Mouse (Mus musculus): ENCODE measurements around the gene 9130409I23Rik. TPM values are rescaled to one million over a fixed set of nuclear protein-coding genes. Genes with fewer than 3 reads are reported as not detected.

Gene 9130409I23Rik
- polyA plus RNA-seq, 1 experiment from 2014 or later, result not detected

DNA sequence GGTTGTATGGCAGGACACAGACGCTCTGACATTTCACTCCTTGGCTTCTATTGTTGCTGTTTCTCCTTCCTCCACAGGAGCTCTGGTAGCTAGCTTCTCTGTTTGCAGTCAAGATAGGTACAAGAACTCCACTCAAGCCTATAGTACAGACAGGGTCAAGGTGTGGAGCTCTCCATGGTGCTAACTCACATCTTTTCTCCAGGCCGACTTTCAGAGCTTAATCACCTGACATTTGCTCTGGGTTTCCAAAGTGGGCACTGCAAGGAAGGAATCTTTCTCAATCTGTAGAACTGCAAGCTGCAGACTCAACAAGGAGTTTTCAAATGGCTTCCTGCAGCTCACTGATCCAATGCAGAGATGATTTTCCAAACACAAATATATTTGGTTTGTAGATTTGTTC is 33.0 kb downstream of the 9130409I23Rik start:
- no peaks in the 10 kb centered on the region for H3K27me3 ChIP-seq (ENCODE audit: control insufficient read depth, insufficient read depth, low read length)
- no peak for ATAC-seq (ENCODE audit: insufficient number of reproducible peaks, insufficient read depth, low FRiP score, low read depth)
- no peaks in the 10 kb centered on the region for H3K36me3 ChIP-seq (ENCODE audit: control insufficient read depth, insufficient read depth, low read length)
- H3K4me3 ChIP-seq (ENCODE audit: low read depth, low read length), result no peak overlapping the region
- WGBS, result 29% methylated on average over 2 of the region's 2 CpGs
- no peak overlapping the region for H3K9ac ChIP-seq (replicated peaks; ENCODE audit: low read depth, low read length)
- no peak overlapping the region for H3K27ac ChIP-seq (ENCODE audit: low read length)
- no peaks in the 10 kb centered on the region for H3K9me3 ChIP-seq (ENCODE audit: control insufficient read depth, low read depth, low read length)
- no peaks in the 10 kb centered on the region for H3K4me1 ChIP-seq (ENCODE audit: control insufficient read depth, insufficient read depth, low read length)
- H3K4me2 ChIP-seq (replicated peaks; ENCODE audit: low read depth, low read length), result no peak overlapping the region

DNA sequence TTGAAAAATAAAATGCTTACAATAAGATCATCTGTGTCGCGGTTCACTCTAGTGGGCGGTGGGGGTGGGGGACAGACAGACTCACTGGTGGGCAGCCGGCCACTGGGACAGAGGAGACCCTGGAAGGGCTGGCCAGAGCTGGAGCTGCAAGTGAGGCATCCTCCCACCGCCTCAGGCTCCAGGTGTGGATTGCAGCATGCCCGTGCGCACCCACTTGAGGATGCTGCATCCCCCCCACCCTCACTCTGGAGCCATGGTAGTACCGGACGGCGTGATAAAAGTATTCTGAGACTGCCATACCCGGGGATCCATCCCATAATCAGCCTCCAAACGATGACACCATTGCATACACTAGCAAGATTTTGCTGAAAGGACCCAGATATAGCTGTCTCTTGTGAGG is 39.0 kb downstream of the 9130409I23Rik start:
- no peak overlapping the region for H3K27ac ChIP-seq (ENCODE audit: low read length)
- 78% methylated on average over 12 of the region's 12 CpGs for WGBS
- no peaks in the 10 kb centered on the region for H3K27me3 ChIP-seq (ENCODE audit: control insufficient read depth, insufficient read depth, low read length)
- H3K4me1 ChIP-seq (ENCODE audit: control insufficient read depth, insufficient read depth, low read length), result no peaks in the 10 kb centered on the region
- no peak overlapping the region for H3K4me2 ChIP-seq (replicated peaks; ENCODE audit: low read depth, low read length)
- no peak overlapping the region for H3K4me3 ChIP-seq (ENCODE audit: low read depth, low read length)
- no peak for ATAC-seq (ENCODE audit: insufficient number of reproducible peaks, insufficient read depth, low FRiP score, low read depth)
- H3K36me3 ChIP-seq (ENCODE audit: control insufficient read depth, insufficient read depth, low read length), result peaks cover 21% of the 10 kb centered on the region
- no peaks in the 10 kb centered on the region for H3K9me3 ChIP-seq (ENCODE audit: control insufficient read depth, low read depth, low read length)
- H3K9ac ChIP-seq (replicated peaks; ENCODE audit: low read depth, low read length), result no peak overlapping the region

Other genes with a start within 250 kb of the 9130409I23Rik start
- 2,483 and 2,506 TPM in 2 replicates for gene H3f3a, start 237.3 kb upstream of the 9130409I23Rik start, polyA plus RNA-seq (2014; fragmentation: Nextera tagmentation; extraction: Ambion mirVana)
- 34.7 and 35.2 TPM in 2 replicates for gene Sde2, start 200.1 kb upstream of the 9130409I23Rik start, polyA plus RNA-seq (2014; fragmentation: Nextera tagmentation; extraction: Ambion mirVana)
- 0.14 TPM in 1 of 2 replicates, not detected in the other for gene Lefty2, start 158.1 kb upstream of the 9130409I23Rik start, polyA plus RNA-seq (2014; fragmentation: Nextera tagmentation; extraction: Ambion mirVana)
- gene Pycr2, start 146.9 kb upstream of the 9130409I23Rik start, polyA plus RNA-seq (2014; fragmentation: Nextera tagmentation; extraction: Ambion mirVana), result 86.0 and 92.3 TPM in 2 replicates
- gene Lefty1, start 116.2 kb upstream of the 9130409I23Rik start, polyA plus RNA-seq (2014; fragmentation: Nextera tagmentation; extraction: Ambion mirVana), result 1.8 and 3.6 TPM in 2 replicates
- 14.8 and 17.9 TPM in 2 replicates for gene Tmem63a, start 108.9 kb upstream of the 9130409I23Rik start, polyA plus RNA-seq (2014; fragmentation: Nextera tagmentation; extraction: Ambion mirVana)
- gene Ephx1, start 30.3 kb upstream of the 9130409I23Rik start, polyA plus RNA-seq (2014; fragmentation: Nextera tagmentation; extraction: Ambion mirVana), result 6.4 and 8.4 TPM in 2 replicates
- 42.9 and 45.0 TPM in 2 replicates for gene Nvl, start 93.0 kb downstream of the 9130409I23Rik start, polyA plus RNA-seq (2014; fragmentation: Nextera tagmentation; extraction: Ambion mirVana)
- gene Cnih4, start 93.5 kb downstream of the 9130409I23Rik start, polyA plus RNA-seq (2014; fragmentation: Nextera tagmentation; extraction: Ambion mirVana), result 99.6 and 128 TPM in 2 replicates
- 54.7 and 56.7 TPM in 2 replicates for gene Wdr26, start 160.8 kb downstream of the 9130409I23Rik start, polyA plus RNA-seq (2014; fragmentation: Nextera tagmentation; extraction: Ambion mirVana)